Mouse (Mus musculus) lung, postnatal 14 days (tissue): ENCODE measurements around the gene Arid1b.

ENCODE experiments used
- DNase-seq: peaks from one replicate; pipeline ENCODE4 v3.0.0; 2021

Arid1b gene

GRCm38 (mm10) chr17:5261131-5261651 is 267.1 kb downstream of the Arid1b start:
- peak; percentile 34 for DNase-seq

GRCm38 (mm10) chr17:5261874-5262605 is 267.9 kb downstream of the Arid1b start:
- no peak for DNase-seq

- DNase-seq: no peak
These were observed 268.7 kb downstream of the Arid1b start for GRCm38 (mm10) chr17:5262788-5263187.

- peak; percentile 46 for DNase-seq
These were observed 270.7 kb downstream of the Arid1b start for GRCm38 (mm10) chr17:5264783-5265182.

GRCm38 (mm10) chr17:5265615-5266014 is 271.5 kb downstream of the Arid1b start:
- no peak for DNase-seq

GRCm38 (mm10) chr17:5267747-5268146 is 273.6 kb downstream of the Arid1b start:
- DNase-seq: no peak

- DNase-seq: no peak
These were observed 275.2 kb downstream of the Arid1b start for GRCm38 (mm10) chr17:5269302-5269701.

- DNase-seq: no peak
These were observed 275.6 kb downstream of the Arid1b start for GRCm38 (mm10) chr17:5269774-5270173.

GRCm38 (mm10) chr17:5270823-5271222 is 276.7 kb downstream of the Arid1b start:
- DNase-seq: no peak

GRCm38 (mm10) chr17:5273118-5273517 is 279.0 kb downstream of the Arid1b start:
- DNase-seq: no peak

GRCm38 (mm10) chr17:5273685-5274084 is 279.6 kb downstream of the Arid1b start:
- no peak for DNase-seq

- no peak for DNase-seq
These were observed 280.3 kb downstream of the Arid1b start for GRCm38 (mm10) chr17:5274429-5274828.

GRCm38 (mm10) chr17:5275749-5276148 is 281.6 kb downstream of the Arid1b start:
- DNase-seq: no peak

GRCm38 (mm10) chr17:5277137-5277871 is 283.2 kb downstream of the Arid1b start:
- no peak for DNase-seq

GRCm38 (mm10) chr17:5280499-5281053 is 286.4 kb downstream of the Arid1b start:
- no peak for DNase-seq

- DNase-seq: no peak
These were observed 290.7 kb downstream of the Arid1b start for GRCm38 (mm10) chr17:5284783-5285182.

- no peak for DNase-seq
These were observed 291.8 kb downstream of the Arid1b start for GRCm38 (mm10) chr17:5285877-5286440.

- no peak for DNase-seq
These were observed 292.6 kb downstream of the Arid1b start for GRCm38 (mm10) chr17:5286571-5287209.

- DNase-seq: no peak
These were observed 293.1 kb downstream of the Arid1b start for GRCm38 (mm10) chr17:5287210-5287591.

GRCm38 (mm10) chr17:5287641-5288040 is 293.5 kb downstream of the Arid1b start:
- no peak for DNase-seq

- no peak for DNase-seq
These were observed 299.8 kb downstream of the Arid1b start for GRCm38 (mm10) chr17:5293653-5294584.
